Mouse (Mus musculus) C2C12 (cell line): ENCODE measurements around the gene Pou1f1. TPM values are rescaled to one million over a fixed set of nuclear protein-coding genes. Genes with fewer than 3 reads are reported as not detected.

ENCODE experiments used
- H3K27me3 ChIP-seq: one replicate; pipeline ENCODE4 v1.6.1; 2011; ENCODE audit not compliant: control insufficient read depth, insufficient read depth, insufficient read length
- H3K36me3 ChIP-seq: one replicate; pipeline ENCODE4 v1.6.1; 2011; ENCODE audit not compliant: control insufficient read depth, insufficient read depth
- H3K4me3 ChIP-seq: one replicate; pipeline ENCODE4 v1.5.1; 2011; ENCODE audit warnings: mild to moderate bottlenecking, control low read depth; ENCODE audit not compliant: poor library complexity, insufficient read depth, severe bottlenecking
- H3K79me2 ChIP-seq: one replicate; pipeline ENCODE4 v1.6.1; 2011; ENCODE audit not compliant: control insufficient read depth, insufficient read depth
- H3K79me3 ChIP-seq: one replicate; pipeline ENCODE4 v1.6.1; 2011; ENCODE audit warnings: low read depth, control low read depth
- H3ac ChIP-seq: one replicate; pipeline ENCODE3; 2011; ENCODE audit warnings: low read depth; ENCODE audit not compliant: control insufficient read depth, insufficient read length
- CEBPB ChIP-seq: IDR thresholded peaks from one replicate; pipeline ENCODE4 v1.6.1; 2011; ENCODE audit warnings: low read depth, mild to moderate bottlenecking, control low read depth, moderate library complexity
- CTCF ChIP-seq: IDR thresholded peaks from one replicate; pipeline ENCODE4 v1.5.1; 2011; ENCODE audit not compliant: control insufficient read depth, insufficient read depth, insufficient read length
- FOSL1 ChIP-seq: IDR thresholded peaks from one replicate; pipeline ENCODE4 v1.8.0; 2011; ENCODE audit warnings: mild to moderate bottlenecking, low read length; ENCODE audit not compliant: poor library complexity, insufficient read depth, severe bottlenecking
- MAX ChIP-seq: IDR thresholded peaks from one replicate; pipeline ENCODE4 v1.6.1; 2011; ENCODE audit warnings: mild to moderate bottlenecking, control low read depth
- MYOD1 ChIP-seq: IDR thresholded peaks from one replicate; pipeline ENCODE4 v1.6.1; 2011; ENCODE audit warnings: low read depth; ENCODE audit not compliant: control insufficient read depth, insufficient read length
- MYOG ChIP-seq: IDR thresholded peaks from one replicate; pipeline ENCODE4 v1.6.1; 2011; ENCODE audit not compliant: control insufficient read depth, insufficient read length; ENCODE audit errors: extremely low read depth
- USF1 ChIP-seq: IDR thresholded peaks from one replicate; pipeline ENCODE4 v1.6.1; 2011; ENCODE audit warnings: low read depth, mild to moderate bottlenecking, control low read depth, moderate library complexity
- polyA plus RNA-seq: library from polyadenylated mRNA; unstranded; fragments of >200 nt; fragmentation: generic; extraction: Trizol; gene quantifications from one replicate; pipeline ENCODE4 v1.2.1, GENCODE M21; 2012; ENCODE audit warnings: missing spikeins

The Pou1f1 gene
- polyA plus RNA-seq, 1 experiment, result not detected

GRCm38 (mm10) chr16:65514223-65514622, 6.1 kb upstream of the Pou1f1 start:
- no peak overlapping the region for H3K4me3 ChIP-seq
- H3K36me3 ChIP-seq, result no peaks in the 10 kb centered on the region
- H3ac ChIP-seq, result no peak overlapping the region
- no peaks in the 10 kb centered on the region for H3K79me2 ChIP-seq
- H3K27me3 ChIP-seq, result no peaks in the 10 kb centered on the region
- H3K79me3 ChIP-seq, result no peaks in the 10 kb centered on the region
- TF ChIP-seq MYOG (no peak), MYOD1 (no peak), FOSL1 (no peak), USF1 (no peak), CTCF (no peak), MAX (no peak), CEBPB (no peak)

- no peaks in the 10 kb centered on the region for H3K36me3 ChIP-seq
- H3K4me3 ChIP-seq, result no peak overlapping the region
- H3K79me3 ChIP-seq, result no peaks in the 10 kb centered on the region
- TF ChIP-seq MYOG, result no peak
- TF ChIP-seq CTCF, result no peak
- no peak for TF ChIP-seq USF1
- no peak for TF ChIP-seq MAX
- TF ChIP-seq CEBPB, result no peak
- no peak for TF ChIP-seq MYOD1
- TF ChIP-seq FOSL1, result no peak
- H3ac ChIP-seq, result no peak overlapping the region
- H3K79me2 ChIP-seq, result no peaks in the 10 kb centered on the region
- H3K27me3 ChIP-seq, result no peaks in the 10 kb centered on the region
Measured at GRCm38 (mm10) chr16:65526004-65526403, 5.7 kb downstream of the Pou1f1 start.

DNA sequence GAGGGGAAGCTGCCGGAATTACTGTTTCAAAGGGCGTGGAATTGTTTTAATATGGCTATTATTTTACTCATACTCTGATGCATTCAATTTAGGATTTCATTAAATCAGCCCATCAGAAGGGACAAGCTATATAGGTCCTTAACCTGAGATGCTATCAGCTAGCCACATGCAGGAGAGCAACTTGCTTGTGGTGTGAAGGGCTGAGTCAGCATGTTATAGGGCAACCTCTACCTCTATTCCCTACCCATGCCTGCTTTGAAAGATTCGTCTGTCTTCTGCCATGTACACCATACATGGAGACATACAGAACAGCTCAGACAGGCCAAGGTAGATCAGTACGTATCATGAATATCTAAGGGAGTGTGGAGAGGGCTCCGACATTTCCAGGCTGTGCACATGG, 6.4 kb downstream of the Pou1f1 start:
- H3K36me3 ChIP-seq, result no peaks in the 10 kb centered on the region
- H3ac ChIP-seq, result no peak overlapping the region
- TF ChIP-seq MAX (no peak), CTCF (no peak), CEBPB (no peak), FOSL1 (no peak), USF1 (no peak), MYOD1 (no peak), MYOG (no peak)
- H3K79me2 ChIP-seq, result no peaks in the 10 kb centered on the region
- H3K27me3 ChIP-seq, result no peaks in the 10 kb centered on the region
- no peaks in the 10 kb centered on the region for H3K79me3 ChIP-seq
- no peak overlapping the region for H3K4me3 ChIP-seq

DNA sequence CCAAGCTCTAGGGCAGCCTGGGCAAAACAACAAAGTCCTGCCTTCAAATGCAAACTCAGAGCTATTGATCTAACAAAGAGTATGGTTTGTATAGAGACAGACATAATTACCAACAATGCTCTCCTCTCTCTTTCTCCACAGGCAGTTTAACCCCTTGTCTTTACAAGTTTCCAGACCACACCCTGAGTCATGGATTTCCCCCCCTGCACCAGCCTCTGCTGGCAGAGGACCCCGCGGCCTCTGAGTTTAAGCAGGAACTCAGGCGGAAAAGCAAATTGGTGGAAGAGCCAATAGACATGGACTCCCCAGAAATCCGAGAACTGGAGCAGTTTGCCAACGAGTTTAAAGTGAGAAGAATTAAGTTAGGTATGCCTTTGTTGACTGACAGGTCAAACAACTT, 9.3 kb downstream of the Pou1f1 start:
- Histone ChIP-seq H3K4me3 (no peak overlapping the region), H3K79me3 (no peaks in the 10 kb centered on the region), H3K79me2 (no peaks in the 10 kb centered on the region), H3K27me3 (no peaks in the 10 kb centered on the region), H3ac (no peak overlapping the region), H3K36me3 (no peaks in the 10 kb centered on the region)
- no peak for TF ChIP-seq MAX
- TF ChIP-seq CEBPB, result no peak
- TF ChIP-seq USF1, result no peak

DNA sequence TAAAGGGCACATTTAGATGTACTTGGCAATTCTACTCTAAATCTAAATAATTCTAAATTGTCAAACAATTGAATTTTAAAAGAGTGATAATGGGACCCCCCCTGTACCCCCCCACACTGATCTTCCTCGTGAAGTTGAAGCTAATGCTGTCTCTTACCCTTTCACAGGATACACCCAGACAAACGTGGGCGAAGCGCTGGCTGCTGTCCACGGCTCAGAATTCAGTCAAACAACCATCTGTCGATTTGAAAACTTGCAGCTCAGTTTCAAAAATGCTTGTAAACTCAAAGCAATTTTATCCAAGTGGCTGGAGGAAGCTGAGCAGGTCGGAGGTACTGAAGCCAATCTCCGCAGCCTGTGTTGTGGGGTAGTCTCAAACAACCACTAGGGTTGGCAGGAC, 11.4 kb downstream of the Pou1f1 start:
- Histone ChIP-seq H3ac (no peak overlapping the region), H3K27me3 (no peaks in the 10 kb centered on the region), H3K36me3 (no peaks in the 10 kb centered on the region), H3K79me3 (no peaks in the 10 kb centered on the region), H3K79me2 (no peaks in the 10 kb centered on the region), H3K4me3 (no peak overlapping the region)
- TF ChIP-seq USF1 (no peak), CEBPB (no peak), MYOD1 (no peak), FOSL1 (no peak), CTCF (no peak), MAX (no peak), MYOG (no peak)

DNA sequence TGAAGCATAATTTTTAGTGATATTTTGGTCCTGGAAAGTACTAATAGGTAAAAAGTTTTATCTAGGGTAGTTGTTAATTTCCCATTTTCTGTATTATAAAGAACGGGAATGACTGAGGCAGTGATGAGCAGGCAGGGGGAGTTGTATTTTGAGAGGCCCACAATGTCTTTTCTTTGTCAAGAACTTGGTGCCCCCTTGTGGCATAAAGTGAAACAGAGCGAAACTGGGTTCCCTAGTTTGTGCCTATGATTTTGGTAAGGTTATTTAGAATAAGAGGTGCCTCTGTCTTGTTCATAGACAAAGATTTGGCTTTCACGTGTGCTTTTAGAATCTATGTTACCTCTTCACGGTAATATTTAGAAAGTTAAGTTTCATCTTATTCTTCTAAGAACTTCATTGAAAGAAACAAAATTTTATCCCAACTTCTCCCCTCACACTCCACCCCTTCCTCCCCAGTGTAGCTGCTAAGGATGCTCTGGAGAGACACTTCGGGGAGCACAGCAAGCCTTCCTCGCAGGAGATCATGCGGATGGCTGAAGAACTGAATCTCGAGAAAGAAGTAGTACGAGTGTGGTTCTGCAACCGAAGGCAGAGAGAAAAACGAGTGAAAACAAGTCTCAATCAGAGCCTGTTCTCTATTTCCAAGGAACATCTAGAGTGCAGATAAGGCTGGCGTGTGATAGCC, 13.1 kb downstream of the Pou1f1 start:
- Histone ChIP-seq H3K79me3 (no peaks in the 10 kb centered on the region), H3K79me2 (no peaks in the 10 kb centered on the region), H3ac (no peak overlapping the region), H3K36me3 (no peaks in the 10 kb centered on the region), H3K4me3 (no peak overlapping the region), H3K27me3 (no peaks in the 10 kb centered on the region)
- no peak for TF ChIP-seq FOSL1
- no peak for TF ChIP-seq CTCF
- TF ChIP-seq MYOD1, result no peak
